Mouse (Mus musculus) ES-E14 (cell line): Measurements from ENCODE around the gene Ndufa1. TPM values are rescaled to one million over a fixed set of nuclear protein-coding genes. Genes with fewer than 3 reads are reported as not detected.
"Not testable (repeated sequence)": the region's sequence is repeated elsewhere in the genome, so short reads cannot be mapped to it uniquely, and the experiment has no call there.

Source experiments
- DNase-seq: peaks from one replicate; pipeline ENCODE4 v3.0.0-alpha.2; 2013; ENCODE audit warnings: low read depth, low spot score
- H3K27ac ChIP-seq: 2 replicates; pipeline ENCODE4 v1.5.1; 2012; ENCODE audit warnings: low read depth, mild to moderate bottlenecking, low read length, moderate library complexity, mixed read lengths; ENCODE audit not compliant: poor library complexity, insufficient read depth, severe bottlenecking
- H3K36me3 ChIP-seq: 2 replicates; pipeline ENCODE4 v1.6.1; 2012; ENCODE audit warnings: mild to moderate bottlenecking, low read length, moderate library complexity, mixed read lengths; ENCODE audit not compliant: control insufficient read depth, poor library complexity, insufficient read depth, severe bottlenecking
- H3K4me1 ChIP-seq, 2 experiments: fragments of 150-350 bp in 1 of 2; sonication (generic) in 1 of 2; 2 replicates each; pipeline ENCODE4 v1.6.1; 2012; ENCODE audit warnings: low read length in 2 of 2, mild to moderate bottlenecking in 1 of 2, mixed read lengths in 1 of 2; ENCODE audit not compliant: control insufficient read depth in 2 of 2, insufficient read depth in 2 of 2, poor library complexity in 1 of 2
- H3K4me3 ChIP-seq, 2 experiments: fragments of 150-350 bp in 1 of 2; sonication (generic) in 1 of 2; 2 replicates each; pipeline ENCODE4 v1.5.1; 2012; ENCODE audit warnings: low read length in 2 of 2, low read depth in 1 of 2, mild to moderate bottlenecking in 1 of 2, mixed read lengths in 1 of 2; ENCODE audit not compliant: insufficient read depth in 1 of 2, poor library complexity in 1 of 2, severe bottlenecking in 1 of 2
- H3K9ac ChIP-seq: 2 replicates; pipeline ENCODE4 v1.6.1; 2012; ENCODE audit warnings: low read depth, mild to moderate bottlenecking, low read length, mixed read lengths; ENCODE audit not compliant: poor library complexity, insufficient read depth, severe bottlenecking
- H3K9me3 ChIP-seq: fragments of 150-350 bp; sonication (generic); 2 replicates; pipeline ENCODE4 v1.6.1; 2012; ENCODE audit warnings: low read depth, mild to moderate bottlenecking, low read length; ENCODE audit not compliant: control insufficient read depth, insufficient read depth
- CHD2 ChIP-seq: IDR thresholded peaks from 2 replicates; pipeline ENCODE4 v1.6.1; 2014; ENCODE audit warnings: mild to moderate bottlenecking, low read depth, low read length, inconsistent platforms
- HCFC1 ChIP-seq: IDR thresholded peaks from 2 replicates; pipeline ENCODE4 v1.6.1; 2012; ENCODE audit warnings: low read length, inconsistent platforms, borderline replicate concordance; ENCODE audit not compliant: insufficient read depth
- MAFK ChIP-seq: IDR thresholded peaks from 2 replicates; pipeline ENCODE4 v1.6.1; 2014; ENCODE audit warnings: mild to moderate bottlenecking, low read depth, low read length, inconsistent platforms; ENCODE audit not compliant: insufficient read depth
- ZC3H11A ChIP-seq: IDR thresholded peaks from 2 replicates; pipeline ENCODE4 v1.6.1; 2012; ENCODE audit warnings: low read depth, mild to moderate bottlenecking, inconsistent platforms, low read length, borderline replicate concordance
- ZNF384 ChIP-seq: IDR thresholded peaks from 2 replicates; pipeline ENCODE4 v1.6.1; 2012; ENCODE audit warnings: low read depth, low read length, inconsistent platforms
- in situ Hi-C, 2 experiments: fragments of 600-800 bp; cut with MboI; formaldehyde crosslinking; loops; one replicate each; pipeline ENCODE4 v1.15.1; 2025; ENCODE audit warnings: low sequenced_read_pairs in 2 of 2, inconsistent platforms in 1 of 2; ENCODE audit not compliant: unreplicated experiment in 2 of 2
- total RNA-seq: library from RNA; depleted of rRNA; stranded (reverse); fragments of 300-350 nt; gene quantifications from 2 replicates; pipeline ENCODE4 v1.2.3, GENCODE M21; 2012; rRNA removed

Ndufa1 gene
- total RNA-seq, 1 experiment: 353 TPM

DNA sequence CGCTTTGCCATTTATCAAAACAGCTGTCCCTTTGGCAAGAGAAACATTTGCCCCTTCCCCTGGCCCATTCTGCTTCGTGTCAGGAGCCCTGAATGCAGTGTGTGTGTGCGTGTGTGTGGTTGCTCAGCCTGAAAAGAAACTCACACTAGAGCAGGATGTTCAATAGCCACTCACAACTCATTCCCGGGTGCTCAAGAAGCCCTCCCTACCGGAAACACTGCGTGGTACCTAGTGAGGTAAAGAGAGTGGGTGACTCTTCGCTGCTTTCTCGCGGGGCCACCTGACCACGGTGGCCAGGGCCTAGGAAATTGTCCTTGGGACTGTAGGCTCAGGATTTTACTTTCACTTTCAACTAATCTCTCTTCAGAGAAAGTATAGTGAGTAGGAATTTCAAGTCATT is 29.8 kb downstream of the Ndufa1 start:
- Histone ChIP-seq H3K4me3 (no peak overlapping the region), H3K4me1 (peaks cover 0 to 3% of the 10 kb centered on the region in 2 experiments; a peak in 1 of 4 replicates), H3K36me3 (no peaks in the 10 kb centered on the region), H3K27ac (no peak overlapping the region), H3K9ac (no peak overlapping the region), H3K9me3 (no peaks in the 10 kb centered on the region)
- no peak for DNase-seq
- TF ChIP-seq ZNF384 (no peak), CHD2 (no peak), ZC3H11A (no peak), MAFK (no peak), HCFC1 (no peak)
- in situ Hi-C loops: no loop called here

DNA sequence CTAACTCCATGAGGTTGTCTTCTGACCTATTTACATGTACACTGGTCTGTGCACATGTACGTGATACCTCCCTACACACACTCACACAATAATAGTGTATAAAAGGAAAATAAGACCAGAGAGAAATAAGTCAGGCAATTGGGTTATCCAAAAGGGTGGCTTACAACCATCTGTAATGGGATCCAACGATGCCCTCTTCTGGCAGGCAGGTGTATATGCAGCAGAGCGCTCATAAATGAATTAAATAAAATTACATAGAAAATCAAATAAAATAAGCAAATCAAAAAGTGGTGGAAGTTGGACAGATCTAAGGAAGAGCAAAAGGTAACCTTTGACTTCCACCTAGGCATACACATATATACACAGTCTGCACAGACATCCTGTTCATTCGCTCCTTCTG is 33.1 kb downstream of the Ndufa1 start:
- in situ Hi-C loops: no loop called here
- H3K36me3 ChIP-seq: peaks cover 2% of the 10 kb centered on the region; the same call in 1 of the 2 replicates
- H3K9me3 ChIP-seq: no peaks in the 10 kb centered on the region
- no peak overlapping the region for H3K4me3 ChIP-seq
- H3K9ac ChIP-seq: no peak overlapping the region
- no peak for DNase-seq
- no peak overlapping the region for H3K27ac ChIP-seq
- TF ChIP-seq MAFK (no peak), ZC3H11A (no peak), ZNF384 (no peak), CHD2 (no peak), HCFC1 (no peak)
- no peaks in the 10 kb centered on the region for H3K4me1 ChIP-seq

DNA sequence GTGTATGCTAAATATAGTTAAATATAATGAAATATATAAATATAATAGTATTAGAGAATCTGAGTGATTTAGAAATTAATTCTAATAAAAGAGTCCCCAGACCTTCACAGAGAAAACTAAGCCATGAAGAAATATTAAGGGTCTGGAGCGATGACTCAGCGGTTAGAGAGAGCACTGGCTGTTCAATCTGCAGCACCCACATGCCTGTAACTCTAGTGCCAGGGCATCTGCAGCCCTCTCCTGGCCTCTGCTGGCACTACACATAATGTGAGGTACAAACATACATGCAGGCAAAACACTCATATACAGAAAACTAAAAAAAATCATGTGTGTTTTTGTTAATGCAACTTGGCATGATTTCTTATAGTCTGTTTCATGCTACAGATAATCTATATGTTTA is 46.0 kb downstream of the Ndufa1 start:
- no peaks in the 10 kb centered on the region for H3K9me3 ChIP-seq
- DNase-seq: no peak
- no peaks in the 10 kb centered on the region; the same call in 1 of the 2 replicates for H3K36me3 ChIP-seq
- TF ChIP-seq MAFK (peak; percentile 73), CHD2 (no peak)
- no peak overlapping the region for H3K27ac ChIP-seq
- in situ Hi-C loops: no loop called here
- no peak overlapping the region for H3K4me3 ChIP-seq
- H3K4me1 ChIP-seq: no peaks in the 10 kb centered on the region
- no peak overlapping the region for H3K9ac ChIP-seq

DNA sequence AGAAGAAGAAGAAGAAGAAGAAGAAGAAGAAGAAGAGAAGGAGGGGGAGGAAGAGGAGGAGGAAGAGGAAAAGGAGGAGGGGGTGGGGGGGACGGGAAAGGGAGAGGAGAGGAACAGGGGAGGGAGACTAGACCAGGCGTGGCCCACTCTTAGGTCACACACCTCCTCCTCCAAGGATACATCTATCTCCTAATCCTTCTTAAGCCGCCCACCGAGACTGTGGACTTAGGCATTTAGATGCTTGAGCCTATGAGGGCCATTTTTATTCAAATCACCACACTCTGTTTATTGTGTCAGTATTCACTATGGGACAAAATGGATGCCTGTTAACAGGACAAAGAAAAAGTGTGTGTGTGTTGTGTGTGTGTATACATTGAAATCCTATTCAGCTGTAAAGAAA is 46.5 kb downstream of the Ndufa1 start:
- H3K9ac ChIP-seq, H3K4me1 ChIP-seq, H3K4me3 ChIP-seq, in situ Hi-C loops, DNase-seq, H3K27ac ChIP-seq, H3K36me3 ChIP-seq, H3K9me3 ChIP-seq: not testable (repeated sequence)

DNA sequence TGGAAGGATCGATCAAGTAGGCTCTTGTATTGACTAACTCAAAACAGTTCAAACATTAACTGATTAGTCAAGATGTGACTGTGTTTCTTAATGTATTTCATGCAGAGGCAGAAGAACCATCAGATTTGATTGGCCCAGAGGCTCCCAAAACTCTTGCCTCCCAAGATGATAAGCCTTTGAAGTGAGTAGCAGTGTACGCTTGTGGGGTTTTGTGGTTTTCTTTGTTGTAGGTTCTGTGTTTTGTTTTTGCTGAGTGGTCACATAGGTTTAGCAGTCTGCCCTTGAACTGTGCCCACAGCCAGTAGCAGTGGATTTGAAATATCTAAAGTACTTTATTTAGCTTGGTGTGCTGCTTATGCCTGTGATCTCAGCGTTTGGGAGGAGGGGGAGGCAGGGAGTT is 49.2 kb downstream of the Ndufa1 start:
- Histone ChIP-seq H3K36me3 (no peaks in the 10 kb centered on the region), H3K9me3 (no peaks in the 10 kb centered on the region), H3K4me3 (no peak overlapping the region), H3K4me1 (no peaks in the 10 kb centered on the region), H3K9ac (no peak overlapping the region), H3K27ac (no peak overlapping the region)
- in situ Hi-C loops: no loop called here
- DNase-seq: no peak
- TF ChIP-seq MAFK: no peak
- TF ChIP-seq HCFC1: no peak
- no peak for TF ChIP-seq ZNF384
- TF ChIP-seq ZC3H11A: no peak
- no peak for TF ChIP-seq CHD2

Other genes starting within 250 kb of the Ndufa1 start
- 6.4 TPM in 2 replicates for gene Sept6, start 199.4 kb downstream of the Ndufa1 start, total RNA-seq
- gene Sowahd, start 142.3 kb downstream of the Ndufa1 start, total RNA-seq: not detected in 2 replicates
- 1,536 and 1,684 TPM in 2 replicates for gene Rpl39, start 105.8 kb downstream of the Ndufa1 start, total RNA-seq
- gene Upf3b, start 80.8 kb downstream of the Ndufa1 start, total RNA-seq: 15.0 and 18.8 TPM in 2 replicates
- gene Nkap, start 64.4 kb downstream of the Ndufa1 start, total RNA-seq: 8.2 and 10.9 TPM in 2 replicates
- gene Akap14, start 22.3 kb downstream of the Ndufa1 start, total RNA-seq: not detected in 2 replicates
- gene Rnf113a1, start 82 bp upstream of the Ndufa1 start, total RNA-seq: 5.6 and 6.3 TPM in 2 replicates
- gene Gm9, start 19.9 kb upstream of the Ndufa1 start, total RNA-seq: 2.3 and 2.9 TPM in 2 replicates
- gene Rhox1, start 31.1 kb upstream of the Ndufa1 start, total RNA-seq: 1.4 and 3.0 TPM in 2 replicates
- gene Rhox2a, start 53.8 kb upstream of the Ndufa1 start, total RNA-seq: 1.8 and 7.2 TPM in 2 replicates
- not detected in 2 replicates for gene Rhox3a, start 58.8 kb upstream of the Ndufa1 start, total RNA-seq
- gene Rhox4a, start 74.2 kb upstream of the Ndufa1 start, total RNA-seq: not detected in 2 replicates
- not detected in 2 replicates for gene Rhox3a2, start 188.9 kb upstream of the Ndufa1 start, total RNA-seq
- 0.36 TPM in 1 of 2 replicates, not detected in the other for gene Rhox4a2, start 199.7 kb upstream of the Ndufa1 start, total RNA-seq
- 0.69 and 2.1 TPM in 2 replicates for gene Rhox2b, start 220.9 kb upstream of the Ndufa1 start, total RNA-seq
- 0.40 TPM in 1 of 2 replicates, not detected in the other for gene Rhox4b, start 241.3 kb upstream of the Ndufa1 start, total RNA-seq